Mouse (Mus musculus) heart, embryonic 13.5 days (tissue): ENCODE measurements around the gene Plekha8. TPM values are rescaled to one million over a fixed set of nuclear protein-coding genes. Genes with fewer than 3 reads are reported as not detected.

Experiments
- ATAC-seq: fragments of 200-750 bp; cut with Nextera tagmentation; 2 replicates; pipeline ENCODE4 v1.8.0; 2017; ENCODE audit warnings: moderate TSS enrichment; ENCODE audit not compliant: insufficient number of reproducible peaks, low FRiP score, low TSS enrichment; ENCODE audit errors: extremely low read depth
- H3K27ac ChIP-seq: fragments of 300-500 bp; sonication (generic); replicated peaks from 2 replicates; pipeline ENCODE4 v1.5.1; 2015; ENCODE audit warnings: moderate library complexity, mild to moderate bottlenecking, inconsistent platforms
- H3K27me3 ChIP-seq: fragments of 300-500 bp; sonication (generic); replicated peaks from 2 replicates; pipeline ENCODE4 v1.6.1; 2015; ENCODE audit warnings: mild to moderate bottlenecking, inconsistent platforms
- H3K36me3 ChIP-seq: fragments of 300-500 bp; sonication (generic); 2 replicates; pipeline ENCODE4 v1.6.1; 2015; ENCODE audit warnings: mild to moderate bottlenecking, inconsistent platforms
- H3K4me1 ChIP-seq: fragments of 300-500 bp; sonication (generic); 2 replicates; pipeline ENCODE4 v1.6.1; 2015; ENCODE audit warnings: inconsistent platforms
- H3K4me2 ChIP-seq: fragments of 300-500 bp; sonication (generic); 2 replicates; pipeline ENCODE4 v1.6.1; 2015; ENCODE audit warnings: inconsistent platforms, mild to moderate bottlenecking, moderate library complexity
- H3K4me3 ChIP-seq: fragments of 300-500 bp; sonication (generic); 2 replicates; pipeline ENCODE4 v1.5.1; 2015; ENCODE audit warnings: moderate library complexity, mild to moderate bottlenecking, inconsistent platforms
- H3K9ac ChIP-seq: fragments of 300-500 bp; sonication (generic); 2 replicates; pipeline ENCODE4 v1.6.1; 2015; ENCODE audit warnings: inconsistent platforms, mild to moderate bottlenecking, moderate library complexity
- H3K9me3 ChIP-seq: fragments of 300-500 bp; sonication (generic); 2 replicates; pipeline ENCODE4 v1.6.1; 2016; ENCODE audit warnings: inconsistent platforms
- WGBS: fragments of 180-500 bp; shearing (Covaris S2); methylation state at CpG from one replicate; pipeline ENCODE4 v1.1.7; 2015; ENCODE audit warnings: mixed read lengths; 5-methylcytosine and 5-hydroxymethylcytosine counted together
- polyA plus RNA-seq: library from polyadenylated mRNA; unstranded; fragments of >200 nt; fragmentation: Nextera tagmentation; extraction: Ambion mirVana; gene quantifications from 2 replicates; pipeline ENCODE4 v1.2.1, GENCODE M21; 2015

Gene Plekha8
- polyA plus RNA-seq, 1 experiment from 2014 or later = 7.5 TPM

GRCm38 (mm10) chr6:54604001-54604715 lies 9.2 kb downstream of the Plekha8 start:
- no peaks in the 10 kb centered on the region for H3K27me3 ChIP-seq
- ATAC-seq = no peak
- no peak overlapping the region for H3K27ac ChIP-seq
- H3K4me1 ChIP-seq = peaks cover 6% of the 10 kb centered on the region
- peaks cover 13% of the 10 kb centered on the region for H3K36me3 ChIP-seq
- peaks cover 7% of the 10 kb centered on the region; the same call in 1 of the 2 replicates for H3K9me3 ChIP-seq
- 95% methylated on average over 1 of the region's 1 CpGs for WGBS
- no peak overlapping the region for H3K4me2 ChIP-seq
- H3K9ac ChIP-seq = no peak overlapping the region
- H3K4me3 ChIP-seq = no peak overlapping the region

- 49% methylated on average over 4 of the region's 4 CpGs for WGBS
- H3K4me1 ChIP-seq = peaks cover 6% of the 10 kb centered on the region
- ATAC-seq = no peak
- no peak overlapping the region for H3K9ac ChIP-seq
- H3K27ac ChIP-seq = no peak overlapping the region
- no peak overlapping the region for H3K4me2 ChIP-seq
- H3K9me3 ChIP-seq = peaks cover 11% of the 10 kb centered on the region; the same call in 1 of the 2 replicates
- H3K4me3 ChIP-seq = no peak overlapping the region
- H3K27me3 ChIP-seq = no peaks in the 10 kb centered on the region
- peaks cover 19% of the 10 kb centered on the region for H3K36me3 ChIP-seq
These were observed 11.3 kb downstream of the Plekha8 start for GRCm38 (mm10) chr6:54606241-54606640.

GRCm38 (mm10) chr6:54617363-54617762 lies 22.5 kb downstream of the Plekha8 start:
- Histone ChIP-seq H3K36me3 (peaks cover 40% of the 10 kb centered on the region), H3K9ac (no peak overlapping the region), H3K9me3 (no peaks in the 10 kb centered on the region), H3K27me3 (no peaks in the 10 kb centered on the region), H3K4me2 (no peak overlapping the region), H3K27ac (no peak overlapping the region), H3K4me3 (no peak overlapping the region), H3K4me1 (peaks cover 20% of the 10 kb centered on the region)
- WGBS = 66% methylated on average over 3 of the region's 3 CpGs
- ATAC-seq = no peak

- Histone ChIP-seq H3K27me3 (no peaks in the 10 kb centered on the region), H3K9ac (no peak overlapping the region), H3K4me2 (no peak overlapping the region), H3K36me3 (peaks cover 53% of the 10 kb centered on the region), H3K27ac (no peak overlapping the region), H3K4me3 (no peak overlapping the region), H3K4me1 (peaks cover 20% of the 10 kb centered on the region), H3K9me3 (no peaks in the 10 kb centered on the region)
- WGBS = 69% methylated on average over 7 of the region's 7 CpGs
- no peak for ATAC-seq
These were observed 24.6 kb downstream of the Plekha8 start for GRCm38 (mm10) chr6:54619530-54619929.

- no peak for ATAC-seq
- WGBS = 60% methylated on average over 4 of the region's 4 CpGs
- Histone ChIP-seq H3K4me2 (no peak overlapping the region), H3K4me1 (peaks cover 20% of the 10 kb centered on the region), H3K9ac (no peak overlapping the region), H3K4me3 (no peak overlapping the region), H3K27me3 (no peaks in the 10 kb centered on the region), H3K36me3 (peaks cover 54% of the 10 kb centered on the region), H3K27ac (no peak overlapping the region), H3K9me3 (no peaks in the 10 kb centered on the region)
These were observed 25.4 kb downstream of the Plekha8 start for GRCm38 (mm10) chr6:54620357-54620756.

GRCm38 (mm10) chr6:54628381-54628780 lies 33.5 kb downstream of the Plekha8 start:
- WGBS = 77% methylated on average over 3 of the region's 3 CpGs
- no peak overlapping the region for H3K4me2 ChIP-seq
- H3K9ac ChIP-seq = no peak overlapping the region
- H3K9me3 ChIP-seq = no peaks in the 10 kb centered on the region
- no peak overlapping the region for H3K27ac ChIP-seq
- no peak overlapping the region for H3K4me3 ChIP-seq
- H3K4me1 ChIP-seq = no peaks in the 10 kb centered on the region
- ATAC-seq = no peak
- H3K27me3 ChIP-seq = no peaks in the 10 kb centered on the region
- peaks cover 75% of the 10 kb centered on the region for H3K36me3 ChIP-seq

- WGBS = 22% methylated on average over 7 of the region's 7 CpGs
- no peaks in the 10 kb centered on the region for H3K27me3 ChIP-seq
- no peak overlapping the region for H3K27ac ChIP-seq
- no peaks in the 10 kb centered on the region for H3K4me1 ChIP-seq
- no peak overlapping the region for H3K9ac ChIP-seq
- H3K4me2 ChIP-seq = no peak overlapping the region
- H3K36me3 ChIP-seq = peaks cover 72% of the 10 kb centered on the region
- H3K4me3 ChIP-seq = no peak overlapping the region
- H3K9me3 ChIP-seq = no peaks in the 10 kb centered on the region
- ATAC-seq = no peak; the same call in 1 of the 2 replicates
These were observed 34.8 kb downstream of the Plekha8 start for GRCm38 (mm10) chr6:54629734-54630133.

GRCm38 (mm10) chr6:54631462-54631861 lies 36.6 kb downstream of the Plekha8 start:
- Histone ChIP-seq H3K36me3 (peaks cover 65% of the 10 kb centered on the region), H3K9ac (no peak overlapping the region), H3K27me3 (no peaks in the 10 kb centered on the region), H3K4me1 (no peaks in the 10 kb centered on the region), H3K4me2 (no peak overlapping the region), H3K9me3 (no peaks in the 10 kb centered on the region), H3K4me3 (no peak overlapping the region), H3K27ac (no peak overlapping the region)
- WGBS = 36% methylated on average over 3 of the region's 3 CpGs
- ATAC-seq = no peak

- 87% methylated on average over 3 of the region's 3 CpGs for WGBS
- H3K9ac ChIP-seq = no peak overlapping the region
- H3K4me1 ChIP-seq = peaks cover 8% of the 10 kb centered on the region; the same call in 1 of the 2 replicates
- H3K36me3 ChIP-seq = peaks cover 40% of the 10 kb centered on the region
- ATAC-seq = no peak
- no peak overlapping the region for H3K4me3 ChIP-seq
- H3K27me3 ChIP-seq = no peaks in the 10 kb centered on the region
- H3K27ac ChIP-seq = no peak overlapping the region
- no peaks in the 10 kb centered on the region for H3K9me3 ChIP-seq
- H3K4me2 ChIP-seq = no peak overlapping the region
These were observed 45.0 kb downstream of the Plekha8 start for GRCm38 (mm10) chr6:54639877-54640276.

GRCm38 (mm10) chr6:54641953-54642352 lies 47.0 kb downstream of the Plekha8 start:
- Histone ChIP-seq H3K36me3 (peaks cover 38% of the 10 kb centered on the region), H3K4me1 (peaks cover 8% of the 10 kb centered on the region; the same call in 1 of the 2 replicates), H3K9me3 (no peaks in the 10 kb centered on the region), H3K27ac (no peak overlapping the region), H3K27me3 (no peaks in the 10 kb centered on the region), H3K4me3 (no peak overlapping the region), H3K9ac (no peak overlapping the region), H3K4me2 (no peak overlapping the region)
- no peak for ATAC-seq
- 84% methylated on average over 2 of the region's 2 CpGs for WGBS

GRCm38 (mm10) chr6:54643181-54643580 lies 48.3 kb downstream of the Plekha8 start:
- peaks cover 8% of the 10 kb centered on the region; the same call in 1 of the 2 replicates for H3K4me1 ChIP-seq
- WGBS = 32% methylated on average over 4 of the region's 4 CpGs
- H3K36me3 ChIP-seq = peaks cover 34% of the 10 kb centered on the region
- no peak overlapping the region for H3K4me2 ChIP-seq
- no peak overlapping the region for H3K9ac ChIP-seq
- ATAC-seq = no peak
- H3K27ac ChIP-seq = no peak overlapping the region
- H3K9me3 ChIP-seq = no peaks in the 10 kb centered on the region
- no peak overlapping the region for H3K4me3 ChIP-seq
- H3K27me3 ChIP-seq = no peaks in the 10 kb centered on the region

GRCm38 (mm10) chr6:54655471-54656095 lies 60.7 kb downstream of the Plekha8 start:
- WGBS = 67% methylated on average over 11 of the region's 11 CpGs
- no peaks in the 10 kb centered on the region for H3K36me3 ChIP-seq
- no peak overlapping the region for H3K9ac ChIP-seq
- no peaks in the 10 kb centered on the region for H3K9me3 ChIP-seq
- no peak overlapping the region for H3K27ac ChIP-seq
- H3K4me2 ChIP-seq = no peak overlapping the region
- no peaks in the 10 kb centered on the region for H3K27me3 ChIP-seq
- H3K4me3 ChIP-seq = no peak overlapping the region
- ATAC-seq = no peak
- H3K4me1 ChIP-seq = no peaks in the 10 kb centered on the region
